Mouse (Mus musculus) urinary bladder, postnatal 14 days (tissue): ENCODE measurements around the gene Zfp366.
"Not testable (repeated sequence)": the region's sequence is repeated elsewhere in the genome, so short reads cannot be mapped to it uniquely, and the experiment has no call there.

Experiments
- DNase-seq: peaks from one replicate; pipeline ENCODE4 v3.0.0; 2021; ENCODE audit warnings: low spot score

Zfp366 gene

GRCm38 (mm10) chr13:99184155-99184886 is at the start of gene Zfp366:
Gene Zfp366, plus strand, starts transcription at chr13:99184823.
- no peak for DNase-seq

- DNase-seq = peak; percentile 20
Observed at GRCm38 (mm10) chr13:99138351-99139255, 46.0 kb upstream of the Zfp366 start.

GRCm38 (mm10) chr13:99146355-99146871 is 38.2 kb upstream of the Zfp366 start:
- no peak for DNase-seq

- no peak for DNase-seq
Observed at GRCm38 (mm10) chr13:99147645-99148111, 36.9 kb upstream of the Zfp366 start.

GRCm38 (mm10) chr13:99149551-99150305 is 34.9 kb upstream of the Zfp366 start:
- DNase-seq = no peak

- DNase-seq = no peak
Observed at GRCm38 (mm10) chr13:99150626-99151025, 34.0 kb upstream of the Zfp366 start.

- DNase-seq = no peak
Observed at GRCm38 (mm10) chr13:99151121-99151520, 33.5 kb upstream of the Zfp366 start.

GRCm38 (mm10) chr13:99152305-99152930 is 32.2 kb upstream of the Zfp366 start:
- DNase-seq = peak; percentile 41

- no peak for DNase-seq
Observed at GRCm38 (mm10) chr13:99157709-99158108, 26.9 kb upstream of the Zfp366 start.

GRCm38 (mm10) chr13:99158773-99159172 is 25.9 kb upstream of the Zfp366 start:
- no peak for DNase-seq

GRCm38 (mm10) chr13:99163071-99163470 is 21.6 kb upstream of the Zfp366 start:
- no peak for DNase-seq

GRCm38 (mm10) chr13:99163521-99164359 is 20.9 kb upstream of the Zfp366 start:
- peak; percentile 14 for DNase-seq

- DNase-seq = no peak
Observed at GRCm38 (mm10) chr13:99164360-99164759, 20.3 kb upstream of the Zfp366 start.

GRCm38 (mm10) chr13:99169401-99169800 is 15.2 kb upstream of the Zfp366 start:
- peak; percentile 60 for DNase-seq

- DNase-seq = no peak
Observed at GRCm38 (mm10) chr13:99170337-99170736, 14.3 kb upstream of the Zfp366 start.

- DNase-seq = no peak
Observed at GRCm38 (mm10) chr13:99173849-99174248, 10.8 kb upstream of the Zfp366 start.

GRCm38 (mm10) chr13:99182828-99183227 is 1.8 kb upstream of the Zfp366 start:
- not testable (repeated sequence) for DNase-seq

- DNase-seq = no peak
Observed at GRCm38 (mm10) chr13:99183257-99183895, 1.2 kb upstream of the Zfp366 start.

GRCm38 (mm10) chr13:99185573-99185972 is 950 bp downstream of the Zfp366 start:
- DNase-seq = no peak
